Mouse (Mus musculus): ENCODE measurements around the gene Ccdc9b. TPM values are rescaled to one million over a fixed set of nuclear protein-coding genes. Genes with fewer than 3 reads are reported as not detected.

The Ccdc9b gene
- total RNA-seq, 1 experiment from 2014 or later = 4.2 TPM

GRCm38 (mm10) chr2:118709655-118710221, 52.7 kb downstream of the Ccdc9b start:
- DNase-seq = peak; percentile 43

DNA sequence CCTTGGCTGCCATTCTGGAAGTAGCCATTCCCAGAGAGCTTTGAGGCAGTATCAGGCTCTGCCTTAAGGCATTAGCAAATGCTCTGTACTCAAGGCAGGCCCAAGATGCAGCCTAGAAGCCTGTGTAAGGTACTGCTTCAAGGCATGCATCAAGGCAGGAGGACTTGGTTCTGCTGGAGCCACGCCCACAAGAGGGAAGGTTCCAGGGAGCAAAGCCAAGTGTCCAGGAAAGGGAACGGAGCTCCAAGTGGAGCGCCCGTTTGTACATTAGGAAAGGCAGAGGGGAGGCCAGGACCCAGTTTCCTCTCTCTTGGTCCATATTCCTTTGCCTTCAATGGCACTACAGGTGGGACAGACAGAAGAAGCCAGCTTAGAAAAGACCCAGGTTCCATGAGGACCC, 54.0 kb downstream of the Ccdc9b start:
- DNase-seq = no peak

- DNase-seq = no peak
Observed at GRCm38 (mm10) chr2:118706436-118706835, 56.0 kb downstream of the Ccdc9b start.

Other genes starting within 250 kb of the Ccdc9b start
- gene Bmf, start 213.0 kb downstream of the Ccdc9b start, total RNA-seq (2021) = 14.4 and 26.8 TPM in 2 replicates
- 19.5 and 21.4 TPM in 2 replicates for gene Bub1b, start 164.4 kb downstream of the Ccdc9b start, total RNA-seq (2021)
- gene Pak6, start 99.4 kb downstream of the Ccdc9b start, total RNA-seq (2021) = 10.5 and 12.7 TPM in 2 replicates
- gene Ankrd63, start 58.7 kb downstream of the Ccdc9b start, total RNA-seq (2021) = 0.15 and 0.30 TPM in 2 replicates
- gene Plcb2, start 34.2 kb downstream of the Ccdc9b start, total RNA-seq (2021) = 1.1 and 8.7 TPM in 2 replicates
- gene Inafm2, start 16.9 kb downstream of the Ccdc9b start, total RNA-seq (2021) = 28.8 and 30.0 TPM in 2 replicates
- gene Phgr1, start 10.1 kb upstream of the Ccdc9b start, total RNA-seq (2021) = not detected in 2 replicates
- gene Disp2, start 17.1 kb upstream of the Ccdc9b start, total RNA-seq (2021) = 26.3 and 28.1 TPM in 2 replicates
- 17.8 and 17.9 TPM in 2 replicates for gene Knstrn, start 51.3 kb upstream of the Ccdc9b start, total RNA-seq (2021)
- 173 and 197 TPM in 2 replicates for gene Ivd, start 99.3 kb upstream of the Ccdc9b start, total RNA-seq (2021)
- gene Bahd1, start 137.7 kb upstream of the Ccdc9b start, total RNA-seq (2021) = 32.3 and 33.7 TPM in 2 replicates
- gene Chst14, start 163.8 kb upstream of the Ccdc9b start, total RNA-seq (2021) = 10.1 and 13.3 TPM in 2 replicates